Mouse (Mus musculus) forebrain, embryonic 15.5 days (tissue): Measurements from ENCODE around the gene Patj. TPM values are rescaled to one million over a fixed set of nuclear protein-coding genes. Genes with fewer than 3 reads are reported as not detected.

Experiments used
- ATAC-seq: fragments of 200-750 bp; cut with Nextera tagmentation; replicated peaks from 2 replicates; pipeline ENCODE4 v1.8.0; 2017; ENCODE audit warnings: mild to moderate bottlenecking, moderate TSS enrichment, moderate library complexity
- H3K27ac ChIP-seq: fragments of 300-500 bp; sonication (generic); replicated peaks from 2 replicates; pipeline ENCODE4 v1.5.1; 2015; ENCODE audit warnings: mild to moderate bottlenecking, inconsistent platforms
- H3K27me3 ChIP-seq: fragments of 300-500 bp; sonication (generic); 2 replicates; pipeline ENCODE4 v1.6.1; 2015; ENCODE audit warnings: inconsistent platforms
- H3K36me3 ChIP-seq: fragments of 300-500 bp; sonication (generic); 2 replicates; pipeline ENCODE4 v1.6.1; 2015; ENCODE audit warnings: mild to moderate bottlenecking, inconsistent platforms
- H3K4me1 ChIP-seq: fragments of 300-500 bp; sonication (generic); 2 replicates; pipeline ENCODE4 v1.6.1; 2015; ENCODE audit warnings: inconsistent platforms
- H3K4me2 ChIP-seq: fragments of 300-500 bp; sonication (generic); replicated peaks from 2 replicates; pipeline ENCODE4 v1.6.1; 2015; ENCODE audit warnings: mild to moderate bottlenecking, inconsistent platforms
- H3K4me3 ChIP-seq: fragments of 300-500 bp; sonication (generic); 2 replicates; pipeline ENCODE4 v1.5.1; 2015; ENCODE audit warnings: mild to moderate bottlenecking, inconsistent platforms
- H3K9ac ChIP-seq: fragments of 300-500 bp; sonication (generic); replicated peaks from 2 replicates; pipeline ENCODE4 v1.6.1; 2015; ENCODE audit warnings: mild to moderate bottlenecking, inconsistent platforms
- H3K9me3 ChIP-seq: fragments of 300-500 bp; sonication (generic); 2 replicates; pipeline ENCODE4 v1.6.1; 2016; ENCODE audit warnings: inconsistent platforms
- WGBS: fragments of 180-500 bp; shearing (Covaris S2); methylation state at CpG from one replicate; pipeline ENCODE4 v1.1.7; 2015; ENCODE audit warnings: mixed read lengths; 5-methylcytosine and 5-hydroxymethylcytosine counted together
- polyA plus RNA-seq: library from polyadenylated mRNA; unstranded; fragments of >200 nt; fragmentation: Nextera tagmentation; extraction: Ambion mirVana; gene quantifications from 2 replicates; pipeline ENCODE4 v1.2.1, GENCODE M21; 2015

Patj gene
- polyA plus RNA-seq, 1 experiment from 2014 or later = 7.1 TPM

- WGBS = 92% methylated on average over 4 of the region's 4 CpGs
- Histone ChIP-seq H3K9ac (no peak overlapping the region), H3K36me3 (no peaks in the 10 kb centered on the region), H3K9me3 (no peaks in the 10 kb centered on the region), H3K4me1 (no peaks in the 10 kb centered on the region), H3K27ac (no peak overlapping the region), H3K4me3 (no peak overlapping the region), H3K27me3 (no peaks in the 10 kb centered on the region), H3K4me2 (no peak overlapping the region)
- ATAC-seq = no peak
These were observed 91.3 kb downstream of the Patj start for GRCm38 (mm10) chr4:98486901-98487300.

GRCm38 (mm10) chr4:98489386-98489785, 93.8 kb downstream of the Patj start:
- Histone ChIP-seq H3K4me2 (no peak overlapping the region), H3K9me3 (no peaks in the 10 kb centered on the region), H3K4me1 (no peaks in the 10 kb centered on the region), H3K4me3 (no peak overlapping the region), H3K27me3 (no peaks in the 10 kb centered on the region), H3K9ac (no peak overlapping the region), H3K36me3 (no peaks in the 10 kb centered on the region), H3K27ac (no peak overlapping the region)
- ATAC-seq = no peak
- 26% methylated on average over 1 of the region's 1 CpGs for WGBS

- H3K4me1 ChIP-seq = no peaks in the 10 kb centered on the region
- no peaks in the 10 kb centered on the region for H3K27me3 ChIP-seq
- ATAC-seq = no peak
- no peak overlapping the region for H3K4me2 ChIP-seq
- no peaks in the 10 kb centered on the region for H3K9me3 ChIP-seq
- H3K9ac ChIP-seq = no peak overlapping the region
- H3K27ac ChIP-seq = no peak overlapping the region
- H3K36me3 ChIP-seq = no peaks in the 10 kb centered on the region
- no peak overlapping the region for H3K4me3 ChIP-seq
- WGBS = 92% methylated on average over 4 of the region's 4 CpGs
These were observed 102.8 kb downstream of the Patj start for GRCm38 (mm10) chr4:98498341-98498740.

GRCm38 (mm10) chr4:98500182-98500581, 104.6 kb downstream of the Patj start:
- Histone ChIP-seq H3K4me1 (no peaks in the 10 kb centered on the region), H3K9ac (no peak overlapping the region), H3K4me3 (no peak overlapping the region), H3K9me3 (no peaks in the 10 kb centered on the region), H3K27ac (no peak overlapping the region), H3K27me3 (no peaks in the 10 kb centered on the region), H3K36me3 (no peaks in the 10 kb centered on the region), H3K4me2 (no peak overlapping the region)
- WGBS = 79% methylated on average over 5 of the region's 5 CpGs
- ATAC-seq = no peak

- Histone ChIP-seq H3K36me3 (no peaks in the 10 kb centered on the region), H3K27me3 (no peaks in the 10 kb centered on the region), H3K4me3 (no peak overlapping the region), H3K27ac (no peak overlapping the region), H3K9ac (no peak overlapping the region), H3K4me2 (no peak overlapping the region), H3K4me1 (no peaks in the 10 kb centered on the region), H3K9me3 (no peaks in the 10 kb centered on the region)
- ATAC-seq = no peak
- WGBS = 66% methylated on average over 2 of the region's 2 CpGs
These were observed 105.3 kb downstream of the Patj start for GRCm38 (mm10) chr4:98500875-98501274.

- H3K36me3 ChIP-seq = no peaks in the 10 kb centered on the region
- H3K27ac ChIP-seq = no peak overlapping the region
- no peak overlapping the region for H3K4me3 ChIP-seq
- H3K27me3 ChIP-seq = no peaks in the 10 kb centered on the region
- ATAC-seq = no peak
- H3K9me3 ChIP-seq = no peaks in the 10 kb centered on the region
- WGBS = 64% methylated on average over 3 of the region's 3 CpGs
- H3K4me2 ChIP-seq = no peak overlapping the region
- H3K9ac ChIP-seq = no peak overlapping the region
- peaks cover 6% of the 10 kb centered on the region for H3K4me1 ChIP-seq
These were observed 109.2 kb downstream of the Patj start for GRCm38 (mm10) chr4:98504743-98505142.

GRCm38 (mm10) chr4:98508471-98509271, 113.1 kb downstream of the Patj start:
- ATAC-seq = peak; percentile 37; the same call in 1 of the 2 replicates
- 62% methylated on average over 11 of the region's 11 CpGs for WGBS
- Histone ChIP-seq H3K9ac (no peak overlapping the region), H3K4me1 (peaks cover 12% of the 10 kb centered on the region), H3K27me3 (no peaks in the 10 kb centered on the region), H3K36me3 (no peaks in the 10 kb centered on the region), H3K4me2 (no peak overlapping the region), H3K27ac (no peak overlapping the region), H3K4me3 (no peak overlapping the region), H3K9me3 (no peaks in the 10 kb centered on the region)

- Histone ChIP-seq H3K4me3 (no peak overlapping the region), H3K27me3 (no peaks in the 10 kb centered on the region), H3K36me3 (no peaks in the 10 kb centered on the region), H3K4me2 (no peak overlapping the region), H3K9me3 (no peaks in the 10 kb centered on the region), H3K9ac (no peak overlapping the region), H3K27ac (no peak overlapping the region), H3K4me1 (peaks cover 12% of the 10 kb centered on the region)
- 84% methylated on average over 5 of the region's 5 CpGs for WGBS
- ATAC-seq = no peak
These were observed 114.4 kb downstream of the Patj start for GRCm38 (mm10) chr4:98509939-98510338.

GRCm38 (mm10) chr4:98511296-98511695, 115.7 kb downstream of the Patj start:
- Histone ChIP-seq H3K27ac (0 out of 2 replicates have a peak overlapping the region, but pooled peaks have one; percentile 20), H3K4me1 (peaks cover 12% of the 10 kb centered on the region), H3K4me3 (no peak overlapping the region), H3K36me3 (no peaks in the 10 kb centered on the region), H3K27me3 (no peaks in the 10 kb centered on the region), H3K9me3 (no peaks in the 10 kb centered on the region), H3K4me2 (no peak overlapping the region), H3K9ac (no peak overlapping the region)
- WGBS = 25% methylated on average over 2 of the region's 2 CpGs
- ATAC-seq = peak; percentile 62; the same call in 1 of the 2 replicates

GRCm38 (mm10) chr4:98511964-98512743, 116.6 kb downstream of the Patj start:
- ATAC-seq = no peak
- Histone ChIP-seq H3K9ac (no peak overlapping the region), H3K36me3 (no peaks in the 10 kb centered on the region), H3K4me2 (no peak overlapping the region), H3K27me3 (no peaks in the 10 kb centered on the region), H3K9me3 (no peaks in the 10 kb centered on the region), H3K4me1 (peaks cover 12% of the 10 kb centered on the region), H3K27ac (0 out of 2 replicates have a peak overlapping the region, but pooled peaks have one; percentile 20), H3K4me3 (no peak overlapping the region)
- 69% methylated on average over 10 of the region's 10 CpGs for whole genome bisulfite sequencing

- WGBS = 84% methylated on average over 6 of the region's 6 CpGs
- no peak overlapping the region for H3K4me2 ChIP-seq
- H3K36me3 ChIP-seq = no peaks in the 10 kb centered on the region
- H3K4me1 ChIP-seq = 0 out of 2 replicates have a peak, but pooled peaks cover 3% of the 10 kb centered on the region
- H3K9ac ChIP-seq = no peak overlapping the region
- no peak overlapping the region for H3K4me3 ChIP-seq
- no peak for ATAC-seq
- no peaks in the 10 kb centered on the region for H3K9me3 ChIP-seq
- no peak overlapping the region for H3K27ac ChIP-seq
- no peaks in the 10 kb centered on the region for H3K27me3 ChIP-seq
These were observed 124.9 kb downstream of the Patj start for GRCm38 (mm10) chr4:98520492-98520891.

- H3K9ac ChIP-seq = no peak overlapping the region
- 93% methylated on average over 10 of the region's 10 CpGs for WGBS
- no peaks in the 10 kb centered on the region for H3K36me3 ChIP-seq
- no peak overlapping the region for H3K4me3 ChIP-seq
- no peaks in the 10 kb centered on the region for H3K27me3 ChIP-seq
- ATAC-seq = no peak
- 0 out of 2 replicates have a peak, but pooled peaks cover 3% of the 10 kb centered on the region for H3K4me1 ChIP-seq
- no peak overlapping the region for H3K27ac ChIP-seq
- H3K9me3 ChIP-seq = no peaks in the 10 kb centered on the region
- H3K4me2 ChIP-seq = no peak overlapping the region
These were observed 128.9 kb downstream of the Patj start for GRCm38 (mm10) chr4:98524525-98524924.
